Mouse (Mus musculus) midbrain, embryonic 12.5 days (tissue): ENCODE measurements around the gene Ildr1. TPM values are rescaled to one million over a fixed set of nuclear protein-coding genes. Genes with fewer than 3 reads are reported as not detected.

ENCODE experiments used
- polyA plus RNA-seq: library from polyadenylated mRNA; unstranded; fragments of >200 nt; fragmentation: Nextera tagmentation; extraction: Ambion mirVana; gene quantifications from 2 replicates; pipeline ENCODE4 v1.2.1, GENCODE M21; 2016

The Ildr1 gene
- polyA plus RNA-seq, 1 experiment from 2014 or later = not detected

Other genes with a start within 250 kb of the Ildr1 start
- gene Stfa3, start 238.6 kb upstream of the Ildr1 start, polyA plus RNA-seq = 0.52 TPM in 1 of 2 replicates, not detected in the other
- gene Casr, start 131.8 kb upstream of the Ildr1 start, polyA plus RNA-seq = 0.04 TPM in 1 of 2 replicates, not detected in the other
- 1.2 and 1.7 TPM in 2 replicates for gene Cd86, start 27.9 kb upstream of the Ildr1 start, polyA plus RNA-seq
- gene Slc15a2, start 91.0 kb downstream of the Ildr1 start, polyA plus RNA-seq = 1.2 and 2.9 TPM in 2 replicates
- gene Iqcb1, start 134.4 kb downstream of the Ildr1 start, polyA plus RNA-seq = 67.8 and 69.7 TPM in 2 replicates
- gene Eaf2, start 181.0 kb downstream of the Ildr1 start, polyA plus RNA-seq = 0.70 and 0.76 TPM in 2 replicates
- 90.7 and 94.9 TPM in 2 replicates for gene Golgb1, start 181.2 kb downstream of the Ildr1 start, polyA plus RNA-seq
- 2.6 and 3.5 TPM in 2 replicates for gene Hcls1, start 241.0 kb downstream of the Ildr1 start, polyA plus RNA-seq